8 mouse cellular contexts compared by ENCODE assay signal in genomic region chr11:43474225-43474774, GRCm38 (mm10). TPM values are rescaled to one million over a fixed set of nuclear protein-coding genes. Genes with fewer than 3 reads are reported as not detected.
DNase-seq lines count a peak whose midpoint lies in the region; ATAC-seq and TF ChIP-seq lines count a peak whose summit lies in the region.

C1qtnf2 (plus strand) TSS chr11:43474276.

- WGBS in kidney, adult 2 months = 4% methylated on average over 24 of the region's 24 CpGs
- 4% methylated on average over 24 of the region's 24 CpGs for WGBS in hindbrain, embryonic 14.5 days
- 4% methylated on average over 24 of the region's 24 CpGs for WGBS in neural tube, embryonic 14.5 days

- no peaks in the 10 kb centered on the region for H3K36me3 ChIP-seq in kidney, adult 2 months (ENCODE audit: control insufficient read depth, insufficient read depth, low read length)
- no peaks in the 10 kb centered on the region for H3K36me3 ChIP-seq in hindbrain, embryonic 14.5 days (replicated peaks; ENCODE audit: control insufficient read depth, insufficient read depth)
- no peaks in the 10 kb centered on the region for H3K36me3 ChIP-seq in neural tube, embryonic 14.5 days (ENCODE audit: control insufficient read depth, insufficient read depth, low read length)

- H3K27me3 ChIP-seq in kidney, adult 2 months (replicated peaks; ENCODE audit: control insufficient read depth, insufficient read depth, low read length) = no peaks in the 10 kb centered on the region; the same call in 1 of the 2 replicates
- H3K27me3 ChIP-seq in hindbrain, embryonic 14.5 days (ENCODE audit: control insufficient read depth, insufficient read depth, low read length) = peaks cover 6% of the 10 kb centered on the region; the same call in 1 of the 2 replicates
- H3K27me3 ChIP-seq in neural tube, embryonic 14.5 days (ENCODE audit: control insufficient read depth, insufficient read depth, low read length) = no peaks in the 10 kb centered on the region

- peak within 1 kb of the TSS; percentile 57 for H3K9ac ChIP-seq in hindbrain, embryonic 14.5 days
- H3K9ac ChIP-seq in neural tube, embryonic 14.5 days (replicated peaks; ENCODE audit: low read depth, low read length) = peak within 1 kb of the TSS; percentile 50

- no peak for TF ChIP-seq POLR2A in kidney, adult 2 months (IDR thresholded peaks at IDR 0.05; ENCODE audit: low read depth, low read length)

- H3K4me3 ChIP-seq in kidney, adult 2 months (ENCODE audit: insufficient read depth, low read depth, low read length) = peak within 1 kb of the TSS; percentile 80
- peak within 1 kb of the TSS; percentile 28 for H3K4me3 ChIP-seq in hindbrain, embryonic 14.5 days (replicated peaks; ENCODE audit: low read length)
- peak within 1 kb of the TSS; percentile 26 for H3K4me3 ChIP-seq in neural tube, embryonic 14.5 days (ENCODE audit: low read depth, low read length)

- no peak for TF ChIP-seq CTCF in kidney, adult 2 months (conservative IDR thresholded peaks at IDR 0.05; ENCODE audit: insufficient read depth, insufficient read length, low read depth, low read length)

- peak; percentile 53; the same call in 1 of the 2 replicates for ATAC-seq in hindbrain, embryonic 14.5 days (ENCODE audit: low FRiP score)
- peak; percentile 78 for ATAC-seq in neural tube, embryonic 14.5 days (ENCODE audit: low read depth)
- ATAC-seq in erythroblast, adult 5-6 weeks (replicated peaks; ENCODE audit: low FRiP score, poor library complexity, severe bottlenecking) = no peak

- no peaks in the 10 kb centered on the region for H3K4me1 ChIP-seq in kidney, adult 2 months (ENCODE audit: control insufficient read depth, insufficient read depth, low read length)
- peaks cover 8% of the 10 kb centered on the region; the same call in 1 of the 2 replicates for H3K4me1 ChIP-seq in hindbrain, embryonic 14.5 days (replicated peaks; ENCODE audit: control insufficient read depth, insufficient read depth, low read length)
- no peaks in the 10 kb centered on the region for H3K4me1 ChIP-seq in neural tube, embryonic 14.5 days (ENCODE audit: control insufficient read depth, insufficient read depth, low read length)

- peak; percentile 40 for DNase-seq in kidney, adult 2 months
- DNase-seq in kidney, adult 9 months = no peak
- DNase-seq in adrenal gland, postnatal 4 days (ENCODE audit: low spot score in 2 of 2) = no peak
- DNase-seq in gastrocnemius, postnatal 10 days = peak; percentile 63
- DNase-seq in hindbrain, embryonic 14.5 days (ENCODE audit: low spot score) = no peak
- peak; percentile 42 to 46 for DNase-seq in lung, adult 18-20 months

- H3K27ac ChIP-seq in kidney, adult 2 months (ENCODE audit: insufficient read depth, low read depth, low read length) = 0 out of 2 replicates have a peak within 1 kb of the TSS, but pooled peaks have one; percentile 37
- no peak within 1 kb of the TSS; the same call in 1 of the 2 replicates for H3K27ac ChIP-seq in hindbrain, embryonic 14.5 days
- H3K27ac ChIP-seq in neural tube, embryonic 14.5 days (ENCODE audit: low read depth, low read length) = no peak within 1 kb of the TSS

- H3K4me2 ChIP-seq in hindbrain, embryonic 14.5 days (replicated peaks) = peak within 1 kb of the TSS; percentile 64
- H3K4me2 ChIP-seq in neural tube, embryonic 14.5 days (ENCODE audit: low read depth, low read length) = peak within 1 kb of the TSS; percentile 64

- H3K9me3 ChIP-seq in hindbrain, embryonic 14.5 days (ENCODE audit: control insufficient read depth, low read length) = no peaks in the 10 kb centered on the region
- H3K9me3 ChIP-seq in neural tube, embryonic 14.5 days (ENCODE audit: control insufficient read depth, low read length) = no peaks in the 10 kb centered on the region

RNA-seq across cellular contexts. Expression of gene C1qtnf2, which starts in this region (rescaled TPM):
- 15.3 and 15.4 TPM in 2 replicates for polyA plus RNA-seq in kidney, adult 2 months (2012; rRNA removed)
- total RNA-seq in adrenal gland, postnatal 4 days (2021) = 10 to 100 TPM; 17.6 to 20.7 TPM
- total RNA-seq in gastrocnemius, postnatal 10 days (2021) = 10 to 100 TPM; 27.9 to 31.1 TPM
- polyA plus RNA-seq in hindbrain, embryonic 14.5 days (2014; fragmentation: Nextera tagmentation; extraction: Ambion mirVana) = 11.8 and 13.5 TPM in 2 replicates
- polyA plus RNA-seq in neural tube, embryonic 14.5 days (2014; fragmentation: Nextera tagmentation; extraction: Ambion mirVana) = 3.6 and 13.2 TPM in 2 replicates
- not detected in 2 replicates for total RNA-seq in erythroblast, adult 5-6 weeks (2015; ENCODE audit: low replicate concordance)
- not detected in 2 replicates for total RNA-seq in erythroblast, adult 5-6 weeks (2017; ENCODE audit: low replicate concordance)

Comparison
In these comparisons a context has a peak if more than half of its experiments do, and no peak if none do; other contexts are left out.
1. RNA of gene C1qtnf2 (total RNA-seq): 27.9 to 31.1 TPM in gastrocnemius, postnatal 10 days and 17.6 to 20.7 TPM in adrenal gland, postnatal 4 days; not detected in erythroblast, adult 5-6 weeks; every median in the first group is over 10 times any median in the second.
2. DNase-seq: peak in kidney, adult 2 months (single experiment), gastrocnemius, postnatal 10 days (single experiment) and lung, adult 18-20 months (2 of 2); none in kidney, adult 9 months (single experiment), adrenal gland, postnatal 4 days (0 of 2) and hindbrain, embryonic 14.5 days (single experiment).
3. H3K4me3 ChIP-seq: peak in every context shown above with its lines; median percentile 80 in kidney, adult 2 months; 28 in hindbrain, embryonic 14.5 days; 26 in neural tube, embryonic 14.5 days.